Mouse (Mus musculus): ENCODE data around the gene Cep162.

- no peak for TF ChIP-seq EP300 (IDR thresholded peaks at IDR 0.05; ENCODE audit: low read depth)
- no peak for TF ChIP-seq CTCF (IDR thresholded peaks at IDR 0.05; ENCODE audit: low read depth)
These were observed 76.8 kb downstream of the Cep162 start for GRCm38 (mm10) chr9:87178534-87178933.

Measured in heart, postnatal 0 days (tissue).